Mouse (Mus musculus): ENCODE data around the gene Olfr1338.

GRCm38 (mm10) chr4:118708086-118708485, 50.5 kb downstream of the Olfr1338 start:
- TF ChIP-seq POLR2A (IDR thresholded peaks at IDR 0.05; ENCODE audit: control insufficient read depth, low read depth, low read length), result no peak
- TF ChIP-seq CTCF (IDR thresholded peaks at IDR 0.05; ENCODE audit: control insufficient read depth, insufficient read depth, insufficient replicate concordance, low read depth, low read length), result no peak
